Mouse (Mus musculus): ENCODE results near the gene Gpc6.

Gene Gpc6

GRCm38 (mm10) chr14:117256192-117256591 lies 331.1 kb downstream of the Gpc6 start:
- no peak for DNase-seq

DNA sequence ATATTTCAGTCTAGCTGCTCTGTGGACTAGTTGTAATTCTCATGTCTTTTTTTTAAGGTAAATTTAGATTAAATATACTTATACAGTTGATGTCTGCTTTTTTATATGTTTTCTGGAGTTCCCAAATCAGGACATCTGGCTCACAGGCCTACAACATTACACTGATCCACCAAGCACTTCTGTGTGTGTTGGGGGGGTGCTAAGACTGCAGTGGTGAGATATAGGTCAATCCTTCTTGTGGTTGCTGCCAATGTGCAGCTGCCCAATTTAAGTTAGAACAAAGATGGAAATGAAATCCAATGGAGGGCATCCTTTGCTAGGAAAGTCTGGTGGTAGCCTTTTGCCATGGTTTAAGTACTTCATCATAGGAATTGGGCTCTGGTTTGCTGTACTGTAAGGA lies 340.5 kb downstream of the Gpc6 start:
- DNase-seq: no peak

DNA sequence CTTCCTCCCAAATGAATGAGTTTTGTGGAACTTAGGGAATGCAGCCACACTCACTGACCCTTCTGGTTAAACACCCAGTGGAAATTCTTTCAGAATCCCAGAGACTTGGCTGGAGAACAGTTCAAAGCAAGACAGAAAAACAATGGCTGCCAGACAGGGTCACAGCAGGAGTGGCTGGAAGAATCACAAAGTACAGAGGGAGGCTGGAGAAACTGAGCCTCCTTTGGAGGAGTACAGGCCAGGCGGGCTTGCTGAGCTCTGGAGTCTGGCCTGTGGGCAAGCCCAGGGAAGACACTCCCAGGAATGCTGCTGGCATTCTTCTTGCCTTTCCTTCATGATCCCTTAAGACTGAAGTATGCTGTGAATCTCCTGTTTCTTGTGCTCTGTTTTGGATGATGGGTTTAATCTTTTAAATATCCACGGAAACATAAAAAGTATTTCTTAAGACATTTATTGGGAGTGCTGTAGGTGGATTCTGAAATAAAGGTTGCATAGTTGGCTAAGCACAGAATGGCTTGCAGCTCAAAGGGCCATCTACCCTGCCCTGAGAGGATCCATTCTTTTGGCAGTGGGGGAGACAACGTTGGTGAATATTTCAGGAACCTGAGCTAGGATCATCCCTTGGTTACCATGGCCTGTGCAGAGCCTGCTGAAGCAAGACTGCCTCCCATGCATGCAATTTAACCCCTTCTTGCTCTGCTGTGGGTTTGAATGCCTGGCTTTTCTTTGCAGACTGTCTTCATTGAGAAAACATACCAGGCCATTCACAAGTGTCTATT lies 342.9 kb downstream of the Gpc6 start:
- no peak for DNase-seq

DNA sequence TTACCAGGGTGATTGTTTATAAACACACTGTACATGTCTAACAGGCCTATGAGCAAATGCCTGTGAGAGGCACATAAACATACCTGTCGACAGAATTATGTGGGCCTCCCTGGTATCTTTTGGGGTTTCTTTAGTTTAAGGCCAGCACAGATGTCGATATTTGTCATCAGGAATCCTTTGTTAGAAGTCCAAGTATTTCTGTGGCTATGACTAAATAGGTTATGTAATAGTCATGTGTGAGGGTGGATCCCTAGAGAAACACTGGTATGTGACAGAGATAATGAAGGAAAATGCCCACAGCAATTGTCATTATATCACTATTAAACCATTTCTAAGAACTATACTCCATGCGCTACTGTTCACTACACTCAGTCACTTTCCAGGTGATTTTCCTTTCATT lies 358.5 kb downstream of the Gpc6 start:
- no peak for DNase-seq

DNA sequence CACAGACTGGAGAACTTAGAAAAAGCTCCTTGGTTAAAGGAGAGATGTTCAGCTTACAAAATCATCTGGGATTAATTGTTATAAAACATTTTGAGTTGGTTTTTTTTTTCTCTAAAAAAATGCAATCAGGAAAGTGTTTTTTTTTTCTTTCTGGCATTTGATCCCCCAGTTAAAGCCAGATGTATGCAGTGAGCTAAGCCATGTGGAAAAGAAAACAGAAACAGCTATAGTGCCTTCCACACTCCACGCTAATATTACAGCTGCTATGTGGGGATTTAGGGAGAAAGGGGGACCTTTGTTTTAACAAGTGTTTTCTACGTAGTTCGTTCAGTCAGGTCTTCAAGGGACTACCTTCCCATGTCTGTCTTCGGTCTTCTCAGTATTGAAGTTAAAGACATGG lies 368.6 kb downstream of the Gpc6 start:
- no peak for DNase-seq

GRCm38 (mm10) chr14:117296207-117296838 lies 371.2 kb downstream of the Gpc6 start:
- DNase-seq: no peak

- DNase-seq: no peak
Observed at GRCm38 (mm10) chr14:117301019-117301418, 375.9 kb downstream of the Gpc6 start.

- no peak for DNase-seq
Observed at GRCm38 (mm10) chr14:117303901-117304722, 379.0 kb downstream of the Gpc6 start.

DNA sequence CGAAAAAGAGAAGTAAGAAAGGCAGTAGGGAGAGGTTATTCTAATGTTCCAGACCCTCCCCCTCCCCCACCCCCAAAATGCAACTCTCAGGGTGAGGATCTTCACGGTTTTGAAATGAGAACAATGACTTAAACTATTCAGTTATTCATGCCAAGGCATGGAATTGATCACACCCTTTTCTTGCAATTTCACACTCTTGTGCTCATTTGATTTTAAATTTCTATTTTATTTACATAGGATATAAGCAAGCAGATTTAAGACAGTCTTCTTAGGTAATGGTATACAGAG lies 379.6 kb downstream of the Gpc6 start:
- no peak for DNase-seq

DNA sequence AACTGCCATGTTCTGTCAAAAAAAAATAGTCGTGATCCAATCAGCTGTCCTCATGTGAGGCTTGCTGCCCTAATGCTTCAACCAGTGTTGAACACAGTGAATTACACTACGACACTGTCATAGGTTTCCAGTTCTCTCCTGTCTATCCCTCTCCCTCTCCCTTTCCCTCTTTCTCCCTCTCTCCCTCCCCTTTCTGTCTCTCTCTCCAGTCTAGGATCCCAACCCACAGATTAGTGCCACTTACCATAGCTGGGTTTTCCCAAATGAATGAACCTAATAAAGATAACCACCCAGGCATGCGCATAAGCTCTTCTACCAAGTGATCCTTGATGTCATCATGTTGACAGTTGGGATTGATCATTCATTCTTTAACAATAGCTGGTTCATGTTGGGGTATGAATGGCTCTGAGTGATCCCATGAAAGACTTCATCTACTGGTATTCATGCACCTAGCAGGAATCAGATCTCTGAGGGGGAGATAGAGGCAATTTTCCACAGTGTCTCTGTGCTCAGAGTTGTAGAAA lies 384.9 kb downstream of the Gpc6 start:
- DNase-seq: no peak

- DNase-seq: no peak
Observed at GRCm38 (mm10) chr14:117324214-117324613, 399.1 kb downstream of the Gpc6 start.

DNA sequence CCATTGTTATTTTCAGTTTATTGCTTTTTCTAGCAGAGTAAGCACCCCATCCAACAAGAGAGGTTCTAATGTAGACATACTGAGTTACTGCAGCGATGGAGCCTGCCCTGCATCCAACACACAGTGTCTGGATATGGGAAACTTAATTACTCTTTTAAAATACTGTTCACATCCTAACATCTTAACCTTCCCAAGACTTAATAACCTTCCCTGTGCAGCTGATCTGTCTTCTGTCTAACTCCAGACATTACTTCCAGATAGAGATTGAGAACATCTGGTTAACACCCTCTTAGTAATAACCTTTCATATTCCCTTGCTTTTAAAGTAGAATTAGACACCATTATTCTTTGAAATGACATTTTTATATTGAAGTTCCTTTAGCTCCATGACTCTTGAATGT lies 407.1 kb downstream of the Gpc6 start:
- no peak for DNase-seq

DNA sequence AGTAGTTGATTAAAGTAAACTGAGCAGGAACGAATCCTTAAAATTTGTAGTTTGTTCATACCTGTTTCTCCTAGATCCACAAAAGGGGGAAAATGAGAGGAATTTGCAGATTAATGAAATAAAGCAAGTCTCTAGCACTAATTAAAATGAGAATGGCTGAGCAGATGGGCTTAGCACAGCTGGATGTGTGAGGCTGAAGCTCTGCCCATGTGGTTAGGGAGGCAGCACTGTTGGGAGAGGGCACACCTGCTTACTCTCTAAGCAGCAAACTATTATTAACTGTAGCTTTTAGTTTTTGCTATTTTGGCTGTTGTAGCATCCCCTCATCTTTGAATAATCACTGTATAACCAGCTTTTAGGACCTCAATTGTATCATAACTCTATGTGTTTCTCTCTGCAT lies 412.2 kb downstream of the Gpc6 start:
- DNase-seq: no peak

DNA sequence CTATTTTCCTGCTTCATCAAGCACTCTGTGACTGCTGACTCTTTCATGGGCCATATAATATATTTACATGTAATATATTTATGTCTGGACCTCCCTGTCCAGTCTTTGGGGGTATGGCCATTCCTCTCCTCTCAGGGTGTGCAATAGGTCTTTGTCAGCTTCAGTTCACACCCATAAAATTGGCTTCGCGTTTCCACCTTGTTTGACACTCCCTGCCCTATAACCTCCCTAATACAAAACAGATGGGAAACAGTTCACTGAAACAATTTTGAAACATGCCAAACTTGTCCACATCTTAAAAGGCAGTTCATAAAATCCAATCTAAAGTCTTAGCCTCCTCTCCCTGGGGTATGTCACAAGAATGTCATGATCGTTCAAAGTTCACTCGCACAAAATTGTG lies 415.4 kb downstream of the Gpc6 start:
- DNase-seq: no peak

- no peak for DNase-seq
Observed at GRCm38 (mm10) chr14:117344505-117344904, 419.4 kb downstream of the Gpc6 start.

GRCm38 (mm10) chr14:117346372-117346885 lies 421.3 kb downstream of the Gpc6 start:
- DNase-seq: no peak

DNA sequence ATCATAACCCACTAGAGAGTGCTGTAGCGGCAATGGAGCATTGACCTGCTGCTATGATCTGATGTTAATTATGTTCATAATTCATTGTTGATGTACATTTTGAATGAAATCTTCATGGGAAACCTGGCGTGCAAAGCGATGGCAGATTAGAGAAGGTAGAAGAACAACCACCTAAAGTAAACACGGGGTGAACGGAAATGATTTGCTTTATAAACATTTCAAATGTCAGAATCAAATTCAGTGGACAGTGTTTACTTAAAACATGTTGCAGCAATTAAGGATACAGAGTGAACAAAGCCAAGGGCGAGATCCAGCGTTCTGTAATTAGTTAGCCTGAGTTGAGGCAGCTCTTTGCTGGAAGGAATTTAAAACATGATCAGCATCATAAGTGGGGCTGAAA lies 426.2 kb downstream of the Gpc6 start:
- no peak for DNase-seq

- no peak for DNase-seq
Observed at GRCm38 (mm10) chr14:117361155-117361964, 436.2 kb downstream of the Gpc6 start.

DNA sequence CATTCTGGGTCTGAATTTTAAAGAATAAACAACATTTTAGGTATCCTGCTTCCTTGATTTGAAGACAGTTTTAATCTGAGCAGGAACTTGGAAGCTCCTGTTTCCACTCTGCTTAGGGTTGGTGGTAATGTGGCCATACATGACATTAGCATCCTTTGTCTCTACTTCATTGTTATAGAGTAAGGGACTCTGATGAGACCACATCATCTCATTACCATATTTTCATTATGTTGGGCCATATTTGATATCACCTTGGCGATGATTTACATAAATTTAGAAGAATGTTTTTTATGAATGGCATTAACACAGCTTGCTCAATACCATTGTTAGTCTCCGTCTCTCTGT lies 436.8 kb downstream of the Gpc6 start:
- DNase-seq: no peak

DNA sequence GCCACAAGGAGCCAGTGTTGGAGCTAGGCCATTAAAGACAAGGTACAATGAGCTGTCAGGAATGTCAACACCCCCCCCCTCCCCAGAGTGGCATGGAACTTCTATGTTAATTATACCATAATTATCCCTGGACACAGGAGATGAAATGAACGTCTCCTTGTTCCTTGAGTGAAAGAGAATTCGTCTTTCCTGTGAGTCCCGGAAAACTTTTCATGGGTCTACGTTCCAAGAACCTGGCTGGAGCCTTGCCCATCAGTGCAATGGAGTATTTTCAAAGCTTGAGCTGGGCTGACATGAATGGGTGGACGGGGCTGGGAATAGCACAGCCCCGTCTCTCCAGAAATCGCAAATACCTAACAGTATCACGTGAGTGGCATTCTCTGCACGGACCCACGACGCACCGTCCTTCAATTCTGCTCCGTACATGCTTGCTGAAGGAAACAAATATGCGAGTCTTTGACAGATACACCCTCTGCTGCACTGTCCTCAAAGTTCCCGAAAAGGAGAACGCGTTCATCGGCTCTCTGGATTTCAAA lies 444.3 kb downstream of the Gpc6 start:
- DNase-seq: no peak

GRCm38 (mm10) chr14:117376822-117377376 lies 451.8 kb downstream of the Gpc6 start:
- DNase-seq: no peak

- DNase-seq: no peak
Observed at GRCm38 (mm10) chr14:117379979-117380378, 454.9 kb downstream of the Gpc6 start.

Data from kidney, adult 18-20 months (tissue).